Mouse (Mus musculus) liver, embryonic 15.5 days (tissue): ENCODE results near the gene Dapl1. TPM values are rescaled to one million over a fixed set of nuclear protein-coding genes. Genes with fewer than 3 reads are reported as not detected.

Experiments used
- ATAC-seq: fragments of 200-750 bp; cut with Nextera tagmentation; 2 replicates; pipeline ENCODE4 v1.8.0; 2017; ENCODE audit warnings: moderate number of reproducible peaks, mild to moderate bottlenecking, moderate library complexity; ENCODE audit not compliant: insufficient read depth
- H3K27ac ChIP-seq: fragments of 300-500 bp; sonication (generic); replicated peaks from 2 replicates; pipeline ENCODE4 v1.5.1; 2015; ENCODE audit warnings: mild to moderate bottlenecking, inconsistent platforms
- H3K27me3 ChIP-seq: fragments of 300-500 bp; sonication (generic); 2 replicates; pipeline ENCODE4 v1.6.1; 2015; ENCODE audit warnings: mild to moderate bottlenecking, inconsistent platforms
- H3K36me3 ChIP-seq: fragments of 300-500 bp; sonication (generic); replicated peaks from 2 replicates; pipeline ENCODE4 v1.6.1; 2015; ENCODE audit warnings: moderate library complexity, mild to moderate bottlenecking, inconsistent platforms
- H3K4me1 ChIP-seq: fragments of 300-500 bp; sonication (generic); replicated peaks from 2 replicates; pipeline ENCODE4 v1.6.1; 2015; ENCODE audit warnings: inconsistent platforms
- H3K4me2 ChIP-seq: fragments of 300-500 bp; sonication (generic); 2 replicates; pipeline ENCODE4 v1.6.1; 2015; ENCODE audit warnings: moderate library complexity, mild to moderate bottlenecking, inconsistent platforms
- H3K4me3 ChIP-seq: fragments of 300-500 bp; sonication (generic); replicated peaks from 2 replicates; pipeline ENCODE4 v1.5.1; 2015; ENCODE audit warnings: mild to moderate bottlenecking, inconsistent platforms
- H3K9ac ChIP-seq: fragments of 300-500 bp; sonication (generic); 2 replicates; pipeline ENCODE4 v1.6.1; 2015; ENCODE audit warnings: moderate library complexity, mild to moderate bottlenecking, inconsistent platforms
- H3K9me3 ChIP-seq: fragments of 300-500 bp; sonication (generic); replicated peaks from 2 replicates; pipeline ENCODE4 v1.6.1; 2016; ENCODE audit warnings: inconsistent platforms
- WGBS: fragments of 180-500 bp; shearing (Covaris S2); methylation state at CpG from one replicate; pipeline ENCODE4 v1.1.7; 2015; ENCODE audit warnings: mixed read lengths; ENCODE audit not compliant: insufficient replicate concordance; 5-methylcytosine and 5-hydroxymethylcytosine counted together
- polyA plus RNA-seq: library from polyadenylated mRNA; unstranded; fragments of >200 nt; fragmentation: Nextera tagmentation; extraction: Ambion mirVana; gene quantifications from 2 replicates; pipeline ENCODE4 v1.2.1, GENCODE M21; 2015

Dapl1 gene
- polyA plus RNA-seq, 1 experiment from 2014 or later = not detected

GRCm38 (mm10) chr2:59520663-59521062 lies 36.2 kb downstream of the Dapl1 start:
- ATAC-seq = no peak
- H3K4me2 ChIP-seq = no peak overlapping the region
- H3K27ac ChIP-seq = no peak overlapping the region

GRCm38 (mm10) chr2:59522079-59522684 lies 37.7 kb downstream of the Dapl1 start:
- no peak for ATAC-seq
- Histone ChIP-seq H3K4me3 (no peak overlapping the region), H3K36me3 (no peaks in the 10 kb centered on the region), H3K27me3 (no peaks in the 10 kb centered on the region), H3K4me2 (peak overlapping the region; percentile 42), H3K27ac (no peak overlapping the region), H3K4me1 (no peaks in the 10 kb centered on the region), H3K9me3 (no peaks in the 10 kb centered on the region), H3K9ac (no peak overlapping the region)
- WGBS = 17% methylated on average over 19 of the region's 19 CpGs

More at GRCm38 (mm10) chr2:59520663-59521062, 36.2 kb downstream of the Dapl1 start:
- H3K4me3 ChIP-seq = no peak overlapping the region
- WGBS = 72% methylated on average over 10 of the region's 10 CpGs
- H3K36me3 ChIP-seq = no peaks in the 10 kb centered on the region
- H3K9me3 ChIP-seq = no peaks in the 10 kb centered on the region
- H3K27me3 ChIP-seq = no peaks in the 10 kb centered on the region
- H3K4me1 ChIP-seq = no peaks in the 10 kb centered on the region
- H3K9ac ChIP-seq = no peak overlapping the region

- 60% methylated on average over 3 of the region's 3 CpGs for WGBS
- H3K27me3 ChIP-seq = no peaks in the 10 kb centered on the region
- no peak overlapping the region for H3K4me3 ChIP-seq
Measured at GRCm38 (mm10) chr2:59523526-59523925, 39.1 kb downstream of the Dapl1 start.

GRCm38 (mm10) chr2:59526893-59527292 lies 42.4 kb downstream of the Dapl1 start:
- 58% methylated on average over 9 of the region's 9 CpGs for WGBS
- H3K4me2 ChIP-seq = no peak overlapping the region
- H3K9me3 ChIP-seq = no peaks in the 10 kb centered on the region
- no peak for ATAC-seq
- H3K27me3 ChIP-seq = no peaks in the 10 kb centered on the region
- no peak overlapping the region for H3K27ac ChIP-seq
- H3K4me1 ChIP-seq = no peaks in the 10 kb centered on the region
- no peak overlapping the region for H3K9ac ChIP-seq
- no peaks in the 10 kb centered on the region for H3K36me3 ChIP-seq
- no peak overlapping the region for H3K4me3 ChIP-seq

More at GRCm38 (mm10) chr2:59523526-59523925, 39.1 kb downstream of the Dapl1 start:
- H3K4me2 ChIP-seq = no peak overlapping the region
- no peaks in the 10 kb centered on the region for H3K36me3 ChIP-seq
- ATAC-seq = no peak
- no peaks in the 10 kb centered on the region for H3K9me3 ChIP-seq
- no peak overlapping the region for H3K27ac ChIP-seq
- H3K9ac ChIP-seq = no peak overlapping the region
- H3K4me1 ChIP-seq = no peaks in the 10 kb centered on the region

- ATAC-seq = no peak
- H3K9ac ChIP-seq = no peak overlapping the region
- 50% methylated on average over 17 of the region's 17 CpGs for WGBS
Measured at GRCm38 (mm10) chr2:59529574-59530080, 45.2 kb downstream of the Dapl1 start.

GRCm38 (mm10) chr2:59530811-59531210 lies 46.4 kb downstream of the Dapl1 start:
- H3K27me3 ChIP-seq = no peaks in the 10 kb centered on the region
- H3K27ac ChIP-seq = no peak overlapping the region
- H3K4me3 ChIP-seq = no peak overlapping the region
- H3K9ac ChIP-seq = no peak overlapping the region
- ATAC-seq = no peak
- 63% methylated on average over 3 of the region's 3 CpGs for WGBS
- H3K36me3 ChIP-seq = no peaks in the 10 kb centered on the region
- no peaks in the 10 kb centered on the region for H3K9me3 ChIP-seq
- H3K4me1 ChIP-seq = no peaks in the 10 kb centered on the region
- H3K4me2 ChIP-seq = no peak overlapping the region

More at GRCm38 (mm10) chr2:59529574-59530080, 45.2 kb downstream of the Dapl1 start:
- H3K36me3 ChIP-seq = no peaks in the 10 kb centered on the region
- no peaks in the 10 kb centered on the region for H3K9me3 ChIP-seq
- H3K27me3 ChIP-seq = no peaks in the 10 kb centered on the region
- H3K4me1 ChIP-seq = no peaks in the 10 kb centered on the region
- no peak overlapping the region for H3K4me2 ChIP-seq
- no peak overlapping the region for H3K4me3 ChIP-seq
- H3K27ac ChIP-seq = no peak overlapping the region

- no peaks in the 10 kb centered on the region for H3K4me1 ChIP-seq
- no peak overlapping the region for H3K4me3 ChIP-seq
- H3K9me3 ChIP-seq = no peaks in the 10 kb centered on the region
- H3K36me3 ChIP-seq = no peaks in the 10 kb centered on the region
- H3K9ac ChIP-seq = no peak overlapping the region
- H3K27me3 ChIP-seq = no peaks in the 10 kb centered on the region
- 61% methylated on average over 3 of the region's 3 CpGs for WGBS
- no peak for ATAC-seq
- H3K27ac ChIP-seq = no peak overlapping the region
- no peak overlapping the region for H3K4me2 ChIP-seq
Measured at GRCm38 (mm10) chr2:59532999-59533398, 48.5 kb downstream of the Dapl1 start.

- H3K27me3 ChIP-seq = no peaks in the 10 kb centered on the region
- no peak for ATAC-seq
Measured at GRCm38 (mm10) chr2:59533504-59533903, 49.1 kb downstream of the Dapl1 start.

GRCm38 (mm10) chr2:59533971-59534748 lies 49.7 kb downstream of the Dapl1 start:
- Histone ChIP-seq H3K4me2 (no peak overlapping the region), H3K9me3 (no peaks in the 10 kb centered on the region), H3K27me3 (no peaks in the 10 kb centered on the region), H3K4me3 (no peak overlapping the region), H3K27ac (no peak overlapping the region), H3K4me1 (no peaks in the 10 kb centered on the region), H3K9ac (no peak overlapping the region), H3K36me3 (no peaks in the 10 kb centered on the region)
- no peak for ATAC-seq
- WGBS = 65% methylated on average over 15 of the region's 15 CpGs

More at GRCm38 (mm10) chr2:59533504-59533903, 49.1 kb downstream of the Dapl1 start:
- H3K4me3 ChIP-seq = no peak overlapping the region
- no peaks in the 10 kb centered on the region for H3K36me3 ChIP-seq
- 70% methylated on average over 10 of the region's 10 CpGs for WGBS
- H3K27ac ChIP-seq = no peak overlapping the region
- no peaks in the 10 kb centered on the region for H3K9me3 ChIP-seq
- no peak overlapping the region for H3K9ac ChIP-seq
- H3K4me2 ChIP-seq = no peak overlapping the region
- no peaks in the 10 kb centered on the region for H3K4me1 ChIP-seq

- no peak overlapping the region for H3K27ac ChIP-seq
- no peak overlapping the region for H3K4me2 ChIP-seq
- 65% methylated on average over 2 of the region's 2 CpGs for WGBS
- no peak for ATAC-seq
- no peak overlapping the region for H3K4me3 ChIP-seq
- H3K9ac ChIP-seq = no peak overlapping the region
- no peaks in the 10 kb centered on the region for H3K36me3 ChIP-seq
- no peaks in the 10 kb centered on the region for H3K9me3 ChIP-seq
- H3K27me3 ChIP-seq = no peaks in the 10 kb centered on the region; the same call in 1 of the 2 replicates
- no peaks in the 10 kb centered on the region for H3K4me1 ChIP-seq
Measured at GRCm38 (mm10) chr2:59536958-59537357, 52.5 kb downstream of the Dapl1 start.

- no peaks in the 10 kb centered on the region for H3K4me1 ChIP-seq
- no peak overlapping the region for H3K9ac ChIP-seq
- no peaks in the 10 kb centered on the region for H3K36me3 ChIP-seq
- no peak overlapping the region for H3K4me3 ChIP-seq
- no peak overlapping the region for H3K4me2 ChIP-seq
- H3K27me3 ChIP-seq = no peaks in the 10 kb centered on the region; the same call in 1 of the 2 replicates
- ATAC-seq = no peak
- no peaks in the 10 kb centered on the region for H3K9me3 ChIP-seq
- 59% methylated on average over 7 of the region's 7 CpGs for WGBS
- no peak overlapping the region for H3K27ac ChIP-seq
Measured at GRCm38 (mm10) chr2:59538031-59538430, 53.6 kb downstream of the Dapl1 start.
